Mouse (Mus musculus) lung, postnatal 0 days (tissue): ENCODE measurements at regions not wholly inside any gene's neighbourhood (a gene's known extent, or its start where the extent isn't known, plus 50 kb on each side); places are given as distances from the start of the nearest gene placed in this dataset.

Experiments
- CTCF ChIP-seq: IDR thresholded peaks from 2 replicates; pipeline ENCODE4 v1.5.1; 2016; ENCODE audit warnings: antibody characterized with exemption, mild to moderate bottlenecking
- EP300 ChIP-seq: IDR thresholded peaks from 2 replicates; pipeline ENCODE4 v1.6.1; 2016; ENCODE audit warnings: antibody characterized with exemption, mild to moderate bottlenecking, control low read depth

GRCm38 (mm10) chr17:88191930-88192807 is 127.1 kb upstream of the Fbxo11 start:
- TF ChIP-seq CTCF (no peak), EP300 (no peak)
